Mouse (Mus musculus) B cell, adult 2 months (primary cell): Measurements from ENCODE around the gene Psme2b.

Source experiments
- DNase-seq, 2 experiments: peaks; one replicate each; pipeline ENCODE4 v3.0.0; 2022

The Psme2b gene

DNA sequence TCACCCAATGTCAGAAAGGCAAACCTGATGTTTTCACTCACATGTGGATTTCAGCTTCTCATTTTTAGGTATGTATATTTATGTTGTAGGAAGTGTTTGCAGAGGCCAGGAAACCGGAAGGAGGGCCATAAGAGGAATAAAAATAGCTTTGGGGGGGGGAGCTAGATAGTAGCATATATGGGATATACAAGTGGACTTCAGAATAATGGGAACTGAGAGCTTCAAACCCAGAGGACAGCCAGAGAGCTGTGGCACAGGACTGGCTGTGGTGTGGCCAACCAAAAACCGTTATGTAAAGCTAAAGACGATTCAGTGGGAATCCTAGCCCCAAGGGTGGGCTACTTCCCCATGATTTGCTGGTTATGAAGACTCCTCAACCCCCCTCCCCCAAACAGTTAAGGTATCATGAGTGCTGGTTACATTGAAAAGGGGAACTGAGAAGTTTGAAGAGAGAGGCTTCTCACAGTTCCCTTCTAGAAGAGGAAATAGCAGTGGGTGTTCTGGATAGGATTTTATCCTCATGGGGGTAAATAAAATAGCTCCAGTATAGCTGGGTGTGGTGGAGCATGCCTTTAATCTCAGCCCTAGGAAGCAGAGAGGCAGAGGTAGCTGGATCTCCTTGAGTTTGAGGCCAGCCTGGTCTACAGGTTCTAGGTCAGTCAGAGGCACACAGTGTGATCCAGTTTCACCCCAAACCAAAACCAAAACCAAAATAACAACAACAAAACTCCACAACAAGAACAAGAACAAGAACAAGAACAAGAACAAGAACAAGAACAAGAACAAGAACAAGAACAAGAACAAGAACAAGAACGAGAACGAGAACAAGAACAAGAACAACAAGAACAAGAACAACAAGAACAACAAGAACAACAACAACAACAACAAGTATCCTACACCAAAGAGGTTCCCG, 45.1 kb downstream of the Psme2b start:
- peak; percentile 66 to 68 for DNase-seq

DNA sequence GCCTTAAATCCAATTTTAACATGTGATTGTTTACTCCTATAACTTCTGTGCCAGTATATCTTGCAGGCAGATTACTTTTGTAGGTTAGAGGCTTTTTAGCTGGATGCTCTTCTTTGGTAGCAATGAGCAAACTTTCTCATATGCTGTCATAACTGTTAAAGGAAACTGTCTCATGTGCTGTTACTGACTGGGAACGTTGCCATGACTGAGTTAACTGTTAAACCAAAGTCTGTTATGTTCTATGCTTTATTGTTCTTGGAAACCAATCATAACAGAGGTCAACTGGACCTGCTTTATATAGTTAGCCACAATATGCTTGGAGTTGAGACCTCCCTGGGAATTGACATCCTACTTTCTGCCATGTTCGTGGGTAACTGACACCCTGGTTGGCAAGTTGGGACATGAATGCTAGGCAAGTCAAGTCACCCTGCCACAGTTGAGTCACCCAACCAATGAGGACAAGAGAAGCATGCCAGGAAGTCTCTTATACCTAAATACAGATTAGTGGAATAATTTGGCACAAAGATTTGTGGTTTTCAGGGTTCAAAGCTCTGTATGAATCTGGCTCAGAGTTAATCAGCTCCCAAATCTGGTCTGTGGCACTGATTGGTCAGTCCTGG, 47.1 kb downstream of the Psme2b start:
- DNase-seq = no peak
